Mouse (Mus musculus) intestine, embryonic 16.5 days (tissue): ENCODE measurements around the gene Kcnc3. TPM values are rescaled to one million over a fixed set of nuclear protein-coding genes. Genes with fewer than 3 reads are reported as not detected.
A peak's percentile ranks its signal among the peaks of the same experiment; 100 is the strongest.

Experiments
- ATAC-seq: fragments of 200-750 bp; cut with Nextera tagmentation; 2 replicates; pipeline ENCODE4 v1.8.0; 2017; ENCODE audit warnings: moderate TSS enrichment, moderate library complexity
- H3K27ac ChIP-seq: fragments of 300-500 bp; sonication (generic); 2 replicates; pipeline ENCODE4 v1.5.1; 2014; ENCODE audit warnings: mild to moderate bottlenecking, low read length
- H3K27me3 ChIP-seq: fragments of 300-500 bp; sonication (generic); replicated peaks from 2 replicates; pipeline ENCODE4 v1.6.1; 2014; ENCODE audit warnings: low read length, control low read depth, mixed read lengths; ENCODE audit not compliant: control insufficient read depth, insufficient read depth
- H3K36me3 ChIP-seq: fragments of 300-500 bp; sonication (generic); 2 replicates; pipeline ENCODE4 v1.6.1; 2014; ENCODE audit warnings: low read length, control low read depth; ENCODE audit not compliant: control insufficient read depth, insufficient read depth
- H3K4me1 ChIP-seq: fragments of 300-500 bp; sonication (generic); 2 replicates; pipeline ENCODE4 v1.6.1; 2014; ENCODE audit warnings: low read length, control low read depth, mixed read lengths; ENCODE audit not compliant: control insufficient read depth, insufficient read depth
- H3K4me2 ChIP-seq: fragments of 300-500 bp; sonication (generic); 2 replicates; pipeline ENCODE4 v1.6.1; 2014; ENCODE audit warnings: low read depth, low read length, control low read depth
- H3K4me3 ChIP-seq: fragments of 300-500 bp; sonication (generic); 2 replicates; pipeline ENCODE4 v1.5.1; 2014; ENCODE audit warnings: mild to moderate bottlenecking, low read length
- H3K9ac ChIP-seq: fragments of 300-500 bp; sonication (generic); 2 replicates; pipeline ENCODE4 v1.6.1; 2014; ENCODE audit warnings: low read depth, low read length
- H3K9me3 ChIP-seq: fragments of 300-500 bp; sonication (generic); 2 replicates; pipeline ENCODE4 v1.6.1; 2016; ENCODE audit warnings: low read length, control low read depth; ENCODE audit not compliant: control insufficient read depth
- WGBS: fragments of 180-500 bp; shearing (Covaris S2); extraction: QIAGEN DNeasy Blood & Tissue Kit; methylation state at CpG from one replicate; pipeline ENCODE4 v1.1.7; 2014; 5-methylcytosine and 5-hydroxymethylcytosine counted together
- polyA plus RNA-seq: library from polyadenylated mRNA; unstranded; fragments of >200 nt; fragmentation: Nextera tagmentation; extraction: Ambion mirVana; gene quantifications from 2 replicates; pipeline ENCODE4 v1.2.1, GENCODE M21; 2015

The Kcnc3 gene
- polyA plus RNA-seq, 1 experiment from 2014 or later, result 0.20 TPM

GRCm38 (mm10) chr7:44591348-44592116 lies 1.1 kb downstream of the Kcnc3 start:
- Histone ChIP-seq H3K27ac (no peak overlapping the region), H3K27me3 (peaks cover 54% of the 10 kb centered on the region)

GRCm38 (mm10) chr7:44593051-44593450 lies 2.6 kb downstream of the Kcnc3 start:
- Histone ChIP-seq H3K4me2 (no peak overlapping the region), H3K36me3 (no peaks in the 10 kb centered on the region), H3K9ac (no peak overlapping the region), H3K27me3 (peaks cover 41% of the 10 kb centered on the region), H3K4me3 (no peak overlapping the region), H3K9me3 (no peaks in the 10 kb centered on the region), H3K27ac (no peak overlapping the region), H3K4me1 (peaks cover 14% of the 10 kb centered on the region)
- WGBS, result 3% methylated on average over 15 of the region's 15 CpGs
- ATAC-seq, result no peak

More at GRCm38 (mm10) chr7:44591348-44592116, 1.1 kb downstream of the Kcnc3 start:
- no peaks in the 10 kb centered on the region for H3K36me3 ChIP-seq
- H3K9ac ChIP-seq, result peak overlapping the region; percentile 66
- under 1% methylated on average over 60 of the region's 60 CpGs for WGBS
- peak overlapping the region; percentile 99 for H3K4me2 ChIP-seq
- no peak for ATAC-seq
- H3K4me1 ChIP-seq, result peaks cover 17% of the 10 kb centered on the region
- H3K9me3 ChIP-seq, result no peaks in the 10 kb centered on the region
- peak overlapping the region; percentile 60 for H3K4me3 ChIP-seq

GRCm38 (mm10) chr7:44593775-44594174 lies 3.3 kb downstream of the Kcnc3 start:
- under 1% methylated on average over 21 of the region's 22 CpGs for WGBS
- H3K36me3 ChIP-seq, result no peaks in the 10 kb centered on the region
- peak; percentile 22; the same call in 1 of the 2 replicates for ATAC-seq
- H3K9ac ChIP-seq, result no peak overlapping the region
- no peaks in the 10 kb centered on the region for H3K9me3 ChIP-seq
- peaks cover 34% of the 10 kb centered on the region for H3K27me3 ChIP-seq
- H3K4me3 ChIP-seq, result no peak overlapping the region
- H3K4me1 ChIP-seq, result peaks cover 10% of the 10 kb centered on the region
- H3K4me2 ChIP-seq, result no peak overlapping the region
- H3K27ac ChIP-seq, result no peak overlapping the region

GRCm38 (mm10) chr7:44594291-44594690 lies 3.8 kb downstream of the Kcnc3 start:
- ATAC-seq, result no peak
- Histone ChIP-seq H3K9ac (no peak overlapping the region), H3K4me1 (peaks cover 10% of the 10 kb centered on the region), H3K27ac (no peak overlapping the region), H3K4me2 (no peak overlapping the region), H3K27me3 (peaks cover 31% of the 10 kb centered on the region), H3K4me3 (no peak overlapping the region), H3K36me3 (no peaks in the 10 kb centered on the region), H3K9me3 (no peaks in the 10 kb centered on the region)
- 54% methylated on average over 6 of the region's 6 CpGs for WGBS

- ATAC-seq, result no peak
- H3K9me3 ChIP-seq, result no peaks in the 10 kb centered on the region
- no peak overlapping the region for H3K27ac ChIP-seq
- peaks cover 29% of the 10 kb centered on the region for H3K27me3 ChIP-seq
- no peak overlapping the region for H3K4me2 ChIP-seq
- WGBS, result 91% methylated on average over 20 of the region's 20 CpGs
- H3K4me1 ChIP-seq, result peaks cover 10% of the 10 kb centered on the region
- H3K4me3 ChIP-seq, result no peak overlapping the region
- H3K9ac ChIP-seq, result no peak overlapping the region
- H3K36me3 ChIP-seq, result no peaks in the 10 kb centered on the region
These were observed 4.7 kb downstream of the Kcnc3 start for GRCm38 (mm10) chr7:44595131-44595561.

GRCm38 (mm10) chr7:44596051-44596450 lies 5.6 kb downstream of the Kcnc3 start:
- Histone ChIP-seq H3K27ac (no peak overlapping the region), H3K36me3 (no peaks in the 10 kb centered on the region), H3K4me3 (no peak overlapping the region), H3K4me1 (peaks cover 10% of the 10 kb centered on the region), H3K9me3 (no peaks in the 10 kb centered on the region), H3K9ac (no peak overlapping the region), H3K4me2 (no peak overlapping the region), H3K27me3 (peaks cover 31% of the 10 kb centered on the region)
- no peak for ATAC-seq
- WGBS, result 89% methylated on average over 5 of the region's 6 CpGs

- Histone ChIP-seq H3K9ac (no peak overlapping the region), H3K36me3 (no peaks in the 10 kb centered on the region), H3K9me3 (no peaks in the 10 kb centered on the region), H3K4me1 (peaks cover 2% of the 10 kb centered on the region; the same call in 1 of the 2 replicates), H3K27ac (no peak overlapping the region), H3K27me3 (peaks cover 31% of the 10 kb centered on the region), H3K4me3 (no peak overlapping the region), H3K4me2 (no peak overlapping the region)
- 49% methylated on average over 5 of the region's 5 CpGs for WGBS
- no peak for ATAC-seq
These were observed 6.6 kb downstream of the Kcnc3 start for GRCm38 (mm10) chr7:44596996-44597538.

- WGBS, result 79% methylated on average over 4 of the region's 4 CpGs
- ATAC-seq, result no peak
- H3K4me2 ChIP-seq, result no peak overlapping the region
- no peak overlapping the region for H3K4me3 ChIP-seq
- no peak overlapping the region for H3K9ac ChIP-seq
- H3K27ac ChIP-seq, result no peak overlapping the region
- H3K4me1 ChIP-seq, result peaks cover 2% of the 10 kb centered on the region; the same call in 1 of the 2 replicates
- peaks cover 32% of the 10 kb centered on the region for H3K27me3 ChIP-seq
- no peaks in the 10 kb centered on the region for H3K9me3 ChIP-seq
- no peaks in the 10 kb centered on the region for H3K36me3 ChIP-seq
These were observed 7.2 kb downstream of the Kcnc3 start for GRCm38 (mm10) chr7:44597666-44598065.

GRCm38 (mm10) chr7:44598336-44598735 lies 7.9 kb downstream of the Kcnc3 start:
- no peak overlapping the region for H3K4me2 ChIP-seq
- WGBS, result 81% methylated on average over 11 of the region's 12 CpGs
- no peak overlapping the region for H3K9ac ChIP-seq
- peaks cover 32% of the 10 kb centered on the region for H3K27me3 ChIP-seq
- ATAC-seq, result no peak
- no peaks in the 10 kb centered on the region for H3K9me3 ChIP-seq
- H3K27ac ChIP-seq, result no peak overlapping the region
- peaks cover 2% of the 10 kb centered on the region; the same call in 1 of the 2 replicates for H3K4me1 ChIP-seq
- H3K36me3 ChIP-seq, result no peaks in the 10 kb centered on the region
- H3K4me3 ChIP-seq, result no peak overlapping the region
